Mouse (Mus musculus): ENCODE results near the gene Klk1b8. TPM values are rescaled to one million over a fixed set of nuclear protein-coding genes. Genes with fewer than 3 reads are reported as not detected.
"Not testable (repeated sequence)": the region's sequence is repeated elsewhere in the genome, so short reads cannot be mapped to it uniquely, and the experiment has no call there.

The Klk1b8 gene
- polyA plus RNA-seq, 1 experiment from 2014 or later = 0.16 TPM

- Histone ChIP-seq H3K27ac (no peak overlapping the region), H3K4me3 (replicated peaks) (no peak overlapping the region)
These were observed 13.9 kb upstream of the Klk1b8 start for GRCm38 (mm10) chr7:43936551-43936950.

DNA sequence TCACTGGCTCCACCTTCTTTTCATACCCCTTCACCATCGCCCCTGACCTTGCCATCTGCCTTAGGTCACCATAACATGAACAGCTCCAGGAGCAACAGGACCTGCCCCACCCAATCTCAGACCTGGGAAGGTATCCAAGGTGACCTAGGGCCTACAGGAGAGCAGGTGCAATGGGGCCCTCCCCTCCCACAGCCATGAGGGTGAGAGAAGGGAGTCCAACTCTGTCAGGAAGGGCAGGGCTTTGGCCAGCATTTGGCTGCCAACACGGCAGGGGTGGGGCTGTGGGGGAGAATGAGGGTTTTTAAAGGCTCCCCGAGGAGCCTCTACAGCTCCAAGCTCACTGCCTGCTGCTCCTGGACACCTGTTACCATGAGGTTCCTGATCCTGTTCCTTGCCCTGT lies 8.2 kb upstream of the Klk1b8 start:
- H3K4me2 ChIP-seq (replicated peaks); H3K9me3 ChIP-seq; H3K4me1 ChIP-seq (replicated peaks); H3K4me3 ChIP-seq (replicated peaks); ATAC-seq; H3K27me3 ChIP-seq (replicated peaks); H3K27ac ChIP-seq; H3K36me3 ChIP-seq; H3K9ac ChIP-seq: not testable (repeated sequence)
- 68% methylated on average over 3 of the region's 3 CpGs for WGBS

More at GRCm38 (mm10) chr7:43936551-43936950, 13.9 kb upstream of the Klk1b8 start:
- Histone ChIP-seq H3K4me2 (replicated peaks) (no peak overlapping the region), H3K4me1 (replicated peaks) (no peaks in the 10 kb centered on the region), H3K36me3 (no peaks in the 10 kb centered on the region), H3K9me3 (no peaks in the 10 kb centered on the region), H3K27me3 (replicated peaks) (no peaks in the 10 kb centered on the region), H3K9ac (no peak overlapping the region)
- ATAC-seq = no peak
- WGBS = 81% methylated on average over 14 of the region's 14 CpGs

DNA sequence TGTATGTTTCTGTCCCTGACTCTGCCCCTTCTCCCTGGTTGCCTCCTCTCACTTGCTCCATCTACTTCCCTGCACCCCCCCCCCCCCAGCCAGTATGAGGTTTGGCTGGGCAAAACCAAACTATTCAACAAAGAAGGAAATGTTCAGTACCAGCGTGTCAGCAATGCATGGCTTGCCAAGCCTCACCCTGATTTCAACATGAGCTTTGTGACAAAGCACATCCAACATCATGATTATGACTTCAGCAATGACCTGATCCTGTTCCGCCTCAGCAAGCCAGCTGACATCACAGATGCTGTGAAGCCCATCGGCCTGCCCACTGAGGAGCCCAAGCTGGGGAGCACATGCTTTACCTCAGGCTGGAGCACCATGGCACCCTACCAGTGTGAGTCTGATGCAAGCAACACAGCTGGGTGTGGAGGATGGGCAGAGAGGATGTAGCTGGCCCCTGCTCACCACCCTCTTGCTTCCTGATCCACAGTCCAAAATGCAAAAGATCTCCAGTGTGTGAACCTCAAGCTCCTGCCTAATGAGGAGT lies 5.7 kb upstream of the Klk1b8 start:
- H3K27ac ChIP-seq = no peak overlapping the region
- H3K36me3 ChIP-seq = no peaks in the 10 kb centered on the region
- WGBS = 83% methylated on average over 3 of the region's 3 CpGs
- H3K4me2 ChIP-seq (replicated peaks) = no peak overlapping the region
- H3K27me3 ChIP-seq (replicated peaks) = no peaks in the 10 kb centered on the region
- no peaks in the 10 kb centered on the region for H3K4me1 ChIP-seq (replicated peaks)
- ATAC-seq = no peak
- no peaks in the 10 kb centered on the region for H3K9me3 ChIP-seq
- no peak overlapping the region for H3K4me3 ChIP-seq (replicated peaks)
- H3K9ac ChIP-seq = no peak overlapping the region

DNA sequence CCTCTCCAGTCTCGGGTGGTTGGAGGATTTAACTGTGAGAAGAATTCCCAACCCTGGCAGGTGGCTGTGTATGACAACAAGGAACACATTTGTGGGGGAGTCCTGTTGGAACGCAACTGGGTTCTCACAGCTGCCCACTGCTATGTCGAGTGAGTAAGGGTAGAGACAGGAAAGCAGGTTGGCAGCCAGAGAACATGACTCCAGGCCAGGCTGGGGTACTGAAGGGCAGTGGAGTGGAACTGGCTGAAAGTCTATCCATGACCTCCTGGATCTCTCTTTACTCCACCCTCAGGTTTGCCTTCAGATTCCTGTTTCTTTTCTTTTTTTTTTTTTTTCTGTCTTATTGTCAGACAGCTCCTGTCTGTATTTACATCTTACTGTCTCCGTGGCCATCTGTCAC lies 2.2 kb downstream of the Klk1b8 start:
- no peaks in the 10 kb centered on the region for H3K36me3 ChIP-seq
- no peak overlapping the region for H3K27ac ChIP-seq
- no peak overlapping the region for H3K4me3 ChIP-seq (replicated peaks)
- H3K4me1 ChIP-seq (replicated peaks) = no peaks in the 10 kb centered on the region
- no peak overlapping the region for H3K9ac ChIP-seq
- H3K27me3 ChIP-seq (replicated peaks) = no peaks in the 10 kb centered on the region
- no peak overlapping the region for H3K4me2 ChIP-seq (replicated peaks)
- no peaks in the 10 kb centered on the region for H3K9me3 ChIP-seq
- 59% methylated on average over 4 of the region's 4 CpGs for WGBS
- ATAC-seq = no peak

DNA sequence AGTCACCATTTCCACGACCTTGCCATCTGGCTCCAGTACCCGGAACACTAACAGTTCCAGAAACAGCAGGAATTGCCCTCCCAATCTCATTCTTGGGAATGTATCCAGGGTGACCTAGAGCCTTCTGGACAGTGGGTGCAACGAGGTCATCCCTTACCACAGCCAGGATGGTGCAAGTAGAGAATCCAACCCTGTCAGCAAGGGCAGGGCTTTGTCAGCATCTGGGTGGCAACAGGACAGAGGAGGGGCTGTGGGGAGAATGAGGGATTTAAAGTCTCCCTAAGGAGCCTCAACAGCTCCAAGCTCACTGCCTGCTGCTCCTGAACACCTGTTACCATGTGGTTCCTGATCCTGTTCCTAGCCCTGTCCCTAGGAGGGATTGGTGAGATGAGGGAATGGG lies 16.0 kb downstream of the Klk1b8 start, which contains the start of gene Klk1b1:
TSS of gene Klk1b1 (plus strand) at position 301 of the 400 bp plus-strand sequence.
- no peaks in the 10 kb centered on the region for H3K9me3 ChIP-seq
- 62% methylated on average over 3 of the region's 3 CpGs for WGBS
- H3K4me1 ChIP-seq (replicated peaks) = no peaks in the 10 kb centered on the region
- no peak for ATAC-seq
- no peak within 1 kb of the TSS for H3K4me2 ChIP-seq (replicated peaks)
- no peak within 1 kb of the TSS for H3K27ac ChIP-seq
- no peaks in the 10 kb centered on the region for H3K27me3 ChIP-seq (replicated peaks)
- H3K9ac ChIP-seq = no peak within 1 kb of the TSS
- no peak within 1 kb of the TSS for H3K4me3 ChIP-seq (replicated peaks)
- no peaks in the 10 kb centered on the region for H3K36me3 ChIP-seq

- no peak overlapping the region for H3K4me3 ChIP-seq (replicated peaks)
- no peak overlapping the region for H3K9ac ChIP-seq
- ATAC-seq = no peak
- H3K27me3 ChIP-seq (replicated peaks) = no peaks in the 10 kb centered on the region
- no peak overlapping the region for H3K27ac ChIP-seq
- H3K4me2 ChIP-seq (replicated peaks) = no peak overlapping the region
- no peaks in the 10 kb centered on the region for H3K36me3 ChIP-seq
- no peaks in the 10 kb centered on the region for H3K9me3 ChIP-seq
- H3K4me1 ChIP-seq (replicated peaks) = no peaks in the 10 kb centered on the region
- 82% methylated on average over 3 of the region's 3 CpGs for WGBS
These were observed 16.6 kb downstream of the Klk1b8 start for GRCm38 (mm10) chr7:43967058-43967457.

DNA sequence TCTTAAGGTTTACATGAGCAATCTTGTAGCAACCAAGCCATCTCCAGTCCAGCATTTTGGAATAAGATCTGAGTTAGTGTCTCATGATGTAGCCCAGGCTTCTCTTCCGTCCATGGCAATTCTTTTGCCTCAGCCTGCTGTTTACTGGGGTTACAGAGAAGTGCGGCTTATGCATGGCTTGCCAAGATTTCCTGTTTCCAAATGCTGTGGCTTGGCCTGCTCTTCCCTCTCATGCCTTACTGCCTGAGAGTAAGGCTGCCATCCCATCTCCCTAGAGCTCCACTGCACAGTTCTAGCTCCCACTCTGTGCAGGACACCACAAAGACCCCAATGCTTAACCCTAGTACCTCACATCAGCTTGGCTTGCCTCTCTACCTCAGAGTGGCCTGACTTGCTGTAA lies 17.1 kb downstream of the Klk1b8 start:
- Histone ChIP-seq H3K4me2 (replicated peaks) (no peak overlapping the region), H3K4me1 (replicated peaks) (no peaks in the 10 kb centered on the region), H3K36me3 (no peaks in the 10 kb centered on the region), H3K27ac (no peak overlapping the region), H3K9me3 (no peaks in the 10 kb centered on the region), H3K4me3 (replicated peaks) (no peak overlapping the region), H3K9ac (no peak overlapping the region), H3K27me3 (replicated peaks) (no peaks in the 10 kb centered on the region)
- WGBS = 87% methylated on average over 2 of the region's 2 CpGs
- ATAC-seq = no peak

GRCm38 (mm10) chr7:43975761-43976160 lies 25.3 kb downstream of the Klk1b8 start, which contains the start of gene Klk1b9:
Gene Klk1b9, plus strand, starts transcription at chr7:43976061.
- ATAC-seq; H3K27ac ChIP-seq; H3K36me3 ChIP-seq; H3K27me3 ChIP-seq (replicated peaks); H3K4me3 ChIP-seq (replicated peaks); H3K9me3 ChIP-seq; H3K9ac ChIP-seq; H3K4me1 ChIP-seq (replicated peaks); H3K4me2 ChIP-seq (replicated peaks): not testable (repeated sequence)
- 76% methylated on average over 1 of the region's 1 CpGs for WGBS

DNA sequence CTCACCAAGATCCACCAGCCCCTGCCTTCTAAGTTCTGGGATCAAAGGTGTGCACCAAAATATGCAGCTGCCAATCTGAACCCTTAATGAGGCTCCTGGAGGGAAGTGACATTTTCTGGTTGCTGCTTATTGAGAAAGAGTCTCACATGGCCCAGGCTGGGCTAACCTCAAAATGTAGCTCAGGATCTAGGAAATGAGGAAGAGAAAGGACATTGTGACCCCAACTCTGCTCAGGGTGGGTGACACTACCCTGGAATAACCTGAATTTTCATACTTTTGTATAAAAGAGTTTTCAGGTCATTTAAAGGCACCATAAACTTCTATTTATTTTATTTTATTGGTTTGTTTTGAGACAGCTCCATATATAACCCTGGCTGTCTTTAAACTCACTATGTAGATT lies 35.2 kb downstream of the Klk1b8 start:
- no peaks in the 10 kb centered on the region for H3K9me3 ChIP-seq
- no peak overlapping the region for H3K4me2 ChIP-seq (replicated peaks)
- H3K27me3 ChIP-seq (replicated peaks) = no peaks in the 10 kb centered on the region
- no peak for ATAC-seq
- no peak overlapping the region for H3K9ac ChIP-seq
- H3K27ac ChIP-seq = no peak overlapping the region
- no peaks in the 10 kb centered on the region for H3K36me3 ChIP-seq
- H3K4me3 ChIP-seq (replicated peaks) = no peak overlapping the region
- no peaks in the 10 kb centered on the region for H3K4me1 ChIP-seq (replicated peaks)

GRCm38 (mm10) chr7:43994821-43995220 lies 44.4 kb downstream of the Klk1b8 start:
- not testable (repeated sequence) for H3K27ac ChIP-seq; H3K4me3 ChIP-seq (replicated peaks); H3K36me3 ChIP-seq; H3K4me2 ChIP-seq (replicated peaks); H3K27me3 ChIP-seq (replicated peaks); H3K4me1 ChIP-seq (replicated peaks); H3K9me3 ChIP-seq; H3K9ac ChIP-seq; ATAC-seq
- WGBS = 71% methylated on average over 1 of the region's 1 CpGs

DNA sequence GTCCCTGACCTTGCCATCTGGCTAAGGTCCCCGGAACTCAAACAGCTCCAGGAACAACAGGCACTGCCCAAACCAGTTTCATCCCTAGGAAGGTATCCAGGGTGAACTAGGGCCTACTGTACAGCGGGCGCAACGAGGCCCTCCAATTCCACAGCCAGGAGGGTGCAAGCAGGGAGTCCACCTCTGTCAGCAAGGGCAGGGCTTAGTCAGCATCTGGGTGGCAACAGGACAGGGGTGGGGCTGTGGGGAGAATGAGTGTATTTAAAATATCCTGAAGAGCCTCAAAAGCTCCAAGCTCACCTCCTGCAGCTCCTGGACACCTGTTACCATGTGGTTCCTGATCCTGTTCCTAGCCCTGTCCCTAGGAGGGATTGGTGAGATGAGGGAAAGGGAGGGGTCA lies 45.1 kb downstream of the Klk1b8 start, which contains the start of gene Klk1b11:
TSS of gene Klk1b11 (plus strand) at position 301 of the 400 bp plus-strand sequence.
- H3K4me2 ChIP-seq (replicated peaks); H3K27ac ChIP-seq; H3K4me3 ChIP-seq (replicated peaks); H3K9ac ChIP-seq; H3K4me1 ChIP-seq (replicated peaks); H3K36me3 ChIP-seq; ATAC-seq; H3K27me3 ChIP-seq (replicated peaks); H3K9me3 ChIP-seq: not testable (repeated sequence)
- WGBS = 84% methylated on average over 4 of the region's 4 CpGs
